Mouse (Mus musculus) midbrain, postnatal 0 days (tissue): ENCODE data around the gene Mfap2. TPM values are rescaled to one million over a fixed set of nuclear protein-coding genes. Genes with fewer than 3 reads are reported as not detected.

Experiments
- ATAC-seq: fragments of 200-750 bp; cut with Nextera tagmentation; 2 replicates; pipeline ENCODE4 v1.8.0; 2017; ENCODE audit warnings: moderate number of reproducible peaks, mild to moderate bottlenecking, moderate TSS enrichment, moderate library complexity; ENCODE audit not compliant: low FRiP score
- DNase-seq: peaks from one replicate; pipeline ENCODE4 v3.0.0-alpha.2; 2015; ENCODE audit warnings: low spot score
- H3K27ac ChIP-seq: fragments of 300-500 bp; sonication (generic); 2 replicates; pipeline ENCODE4 v1.5.1; 2014; ENCODE audit warnings: low read depth, mild to moderate bottlenecking, low read length, mixed read lengths
- H3K27me3 ChIP-seq: fragments of 300-500 bp; sonication (generic); 2 replicates; pipeline ENCODE4 v1.6.1; 2014; ENCODE audit warnings: low read length, control low read depth, mixed read lengths; ENCODE audit not compliant: insufficient read depth
- H3K36me3 ChIP-seq: fragments of 300-500 bp; sonication (generic); 2 replicates; pipeline ENCODE4 v1.6.1; 2014; ENCODE audit warnings: low read length, control low read depth, mixed read lengths; ENCODE audit not compliant: insufficient read depth
- H3K4me1 ChIP-seq: fragments of 300-500 bp; sonication (generic); 2 replicates; pipeline ENCODE4 v1.6.1; 2014; ENCODE audit warnings: mild to moderate bottlenecking, control low read depth, antibody characterized with exemption, low read length, mixed read lengths; ENCODE audit not compliant: insufficient read depth
- H3K4me2 ChIP-seq: fragments of 300-500 bp; sonication (generic); 2 replicates; pipeline ENCODE4 v1.6.1; 2014; ENCODE audit warnings: low read depth, mild to moderate bottlenecking, low read length, mixed read lengths; ENCODE audit not compliant: poor library complexity, severe bottlenecking
- H3K4me3 ChIP-seq: fragments of 300-500 bp; sonication (generic); 2 replicates; pipeline ENCODE4 v1.5.1; 2014; ENCODE audit warnings: low read depth, mild to moderate bottlenecking, low read length, moderate library complexity
- H3K9ac ChIP-seq: fragments of 300-500 bp; sonication (generic); replicated peaks from 2 replicates; pipeline ENCODE4 v1.6.1; 2014; ENCODE audit warnings: mild to moderate bottlenecking, low read length, moderate library complexity, mixed read lengths; ENCODE audit not compliant: poor library complexity, severe bottlenecking
- H3K9me3 ChIP-seq: fragments of 300-500 bp; sonication (generic); 2 replicates; pipeline ENCODE4 v1.6.1; 2016; ENCODE audit warnings: low read length, control low read depth
- CTCF ChIP-seq: IDR thresholded peaks from 2 replicates; pipeline ENCODE4 v1.5.1; 2016; ENCODE audit warnings: antibody characterized with exemption, mild to moderate bottlenecking
- WGBS: fragments of 180-500 bp; shearing (Covaris S2); extraction: QIAGEN DNeasy Blood & Tissue Kit; methylation state at CpG from one replicate; pipeline ENCODE4 v1.1.7; 2014; 5-methylcytosine and 5-hydroxymethylcytosine counted together
- polyA plus RNA-seq: library from polyadenylated mRNA; unstranded; fragments of >200 nt; fragmentation: Nextera tagmentation; extraction: Ambion mirVana; gene quantifications from 2 replicates; pipeline ENCODE4 v1.2.1, GENCODE M21; 2015
- total RNA-seq: library from RNA; depleted of rRNA; stranded (reverse); fragments of >200 nt; gene quantifications from 2 replicates; pipeline ENCODE4 v1.2.3, GENCODE M21; 2014

The Mfap2 gene
- total and polyA plus RNA-seq, 2 experiments from 2014 or later = 32.4 to 104 TPM

- Histone ChIP-seq H3K27ac (no peak overlapping the region), H3K4me2 (no peak overlapping the region), H3K9ac (no peak overlapping the region), H3K4me3 (no peak overlapping the region), H3K27me3 (no peaks in the 10 kb centered on the region), H3K9me3 (no peaks in the 10 kb centered on the region), H3K36me3 (peaks cover 20% of the 10 kb centered on the region), H3K4me1 (0 out of 2 replicates have a peak, but pooled peaks cover 7% of the 10 kb centered on the region)
- 71% methylated on average over 9 of the region's 9 CpGs for WGBS
- TF ChIP-seq CTCF = no peak
- DNase-seq = no peak
- no peak for ATAC-seq
Measured at GRCm38 (mm10) chr4:141024052-141024451, 13.8 kb downstream of the Mfap2 start.

- no peak overlapping the region for H3K4me3 ChIP-seq
- no peak overlapping the region for H3K9ac ChIP-seq
- H3K36me3 ChIP-seq = peaks cover 24% of the 10 kb centered on the region
- ATAC-seq = no peak
- 0 out of 2 replicates have a peak, but pooled peaks cover 7% of the 10 kb centered on the region for H3K4me1 ChIP-seq
- no peaks in the 10 kb centered on the region for H3K27me3 ChIP-seq
- no peak overlapping the region for H3K27ac ChIP-seq
- 91% methylated on average over 19 of the region's 27 CpGs for WGBS
- no peak overlapping the region for H3K4me2 ChIP-seq
- no peaks in the 10 kb centered on the region for H3K9me3 ChIP-seq
- no peak for TF ChIP-seq CTCF
- no peak for DNase-seq
Measured at GRCm38 (mm10) chr4:141024992-141025391, 14.8 kb downstream of the Mfap2 start.

- DNase-seq = no peak
Measured at GRCm38 (mm10) chr4:141030541-141031206, 20.5 kb downstream of the Mfap2 start.

GRCm38 (mm10) chr4:141031733-141032132 lies 21.5 kb downstream of the Mfap2 start:
- no peaks in the 10 kb centered on the region for H3K9me3 ChIP-seq
- peak; percentile 38; the same call in 1 of the 2 replicates for ATAC-seq
- peaks cover 46% of the 10 kb centered on the region for H3K36me3 ChIP-seq
- no peak overlapping the region for H3K9ac ChIP-seq
- H3K4me3 ChIP-seq = no peak overlapping the region
- H3K4me1 ChIP-seq = no peaks in the 10 kb centered on the region
- H3K4me2 ChIP-seq = no peak overlapping the region
- DNase-seq = peak; percentile 84
- H3K27me3 ChIP-seq = no peaks in the 10 kb centered on the region
- WGBS = 16% methylated on average over 6 of the region's 6 CpGs
- no peak overlapping the region for H3K27ac ChIP-seq
- TF ChIP-seq CTCF = peak; percentile 94

More at GRCm38 (mm10) chr4:141030541-141031206, 20.5 kb downstream of the Mfap2 start:
- no peak for ATAC-seq
- Histone ChIP-seq H3K27ac (no peak overlapping the region), H3K9ac (0 out of 2 replicates have a peak overlapping the region, but pooled peaks have one; percentile 29), H3K36me3 (peaks cover 48% of the 10 kb centered on the region), H3K4me3 (no peak overlapping the region), H3K4me2 (no peak overlapping the region), H3K4me1 (no peaks in the 10 kb centered on the region), H3K9me3 (no peaks in the 10 kb centered on the region), H3K27me3 (no peaks in the 10 kb centered on the region)
- no peak for TF ChIP-seq CTCF
- WGBS = 87% methylated on average over 18 of the region's 18 CpGs

- Histone ChIP-seq H3K4me1 (no peaks in the 10 kb centered on the region), H3K9ac (no peak overlapping the region), H3K27me3 (no peaks in the 10 kb centered on the region), H3K9me3 (no peaks in the 10 kb centered on the region), H3K36me3 (peaks cover 50% of the 10 kb centered on the region), H3K27ac (no peak overlapping the region), H3K4me2 (no peak overlapping the region), H3K4me3 (no peak overlapping the region)
- no peak for DNase-seq
- 78% methylated on average over 27 of the region's 27 CpGs for WGBS
- no peak for TF ChIP-seq CTCF
- ATAC-seq = no peak
Measured at GRCm38 (mm10) chr4:141033606-141034549, 23.7 kb downstream of the Mfap2 start.
